In the genomic region with DNA sequence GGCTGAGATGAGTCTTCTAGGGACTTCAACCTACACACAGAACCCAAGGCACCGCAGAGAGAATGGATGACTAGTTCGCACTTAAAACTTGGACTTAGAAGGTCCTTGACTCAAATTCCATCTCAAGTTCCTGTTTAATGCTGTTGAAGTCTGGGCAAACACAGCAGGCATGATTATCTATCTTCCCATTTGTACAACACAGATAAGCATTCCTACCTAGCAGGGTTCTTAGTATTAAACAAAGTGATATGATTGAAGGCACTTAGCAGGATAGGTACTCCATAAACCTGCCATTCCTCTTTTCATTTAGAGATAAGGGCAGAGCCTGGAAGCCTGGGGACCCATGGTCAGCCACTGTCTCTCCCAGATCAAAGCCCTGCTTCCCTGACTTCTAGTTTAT, we compare ENCODE assay signal across 30 mouse cellular contexts.
"Had no signal": no experiment of that assay in that cellular context is flagged by ENCODE, and none has a peak within 500 bp of the region (broad histone marks: within the 10 kb centered on the region; RNA-seq: fewer than 3 reads in every experiment).

No protein-coding gene starts in this region.

- H3K4me1 ChIP-seq: midbrain, embryonic 13.5 days; midbrain, embryonic 15.5 days had no signal

- H3K4me2 ChIP-seq: limb, embryonic 12.5 days; limb, embryonic 13.5 days; limb, embryonic 15.5 days; liver, embryonic 11.5 days; liver, embryonic 12.5 days; liver, embryonic 13.5 days; liver, embryonic 15.5 days; lung, embryonic 14.5 days; lung, embryonic 15.5 days; midbrain, embryonic 11.5 days; midbrain, embryonic 12.5 days; midbrain, embryonic 13.5 days; midbrain, embryonic 15.5 days; neural tube, embryonic 12.5 days; neural tube, embryonic 13.5 days had no signal

- H3K36me3 ChIP-seq: limb, embryonic 10.5 days; limb, embryonic 12.5 days; limb, embryonic 13.5 days; limb, embryonic 15.5 days; liver, embryonic 12.5 days; liver, embryonic 13.5 days; liver, embryonic 15.5 days; lung, embryonic 15.5 days; midbrain, embryonic 12.5 days; midbrain, embryonic 13.5 days; midbrain, embryonic 15.5 days; neural tube, embryonic 12.5 days; neural tube, embryonic 13.5 days had no signal

- H3K27ac ChIP-seq: limb, embryonic 10.5 days; limb, embryonic 12.5 days; limb, embryonic 13.5 days; limb, embryonic 15.5 days; liver, embryonic 12.5 days; liver, embryonic 13.5 days; liver, embryonic 14.5 days; liver, embryonic 15.5 days; lung, embryonic 15.5 days; macrophage; midbrain, embryonic 12.5 days; midbrain, embryonic 13.5 days; midbrain, embryonic 15.5 days; neural tube, embryonic 12.5 days; neural tube, embryonic 13.5 days had no signal

- H3K27me3 ChIP-seq: limb, embryonic 12.5 days; limb, embryonic 13.5 days; limb, embryonic 15.5 days; liver, embryonic 13.5 days; liver, embryonic 15.5 days; lung, embryonic 15.5 days; midbrain, embryonic 15.5 days; neural tube, embryonic 12.5 days; neural tube, embryonic 13.5 days had no signal

- ATAC-seq: midbrain, embryonic 13.5 days; midbrain, embryonic 15.5 days; midbrain, embryonic 16.5 days had no signal

- H3K9ac ChIP-seq: limb, embryonic 12.5 days; limb, embryonic 13.5 days; limb, embryonic 15.5 days; liver, embryonic 12.5 days; liver, embryonic 13.5 days; liver, embryonic 14.5 days; liver, embryonic 15.5 days; liver, postnatal 0 days; lung, embryonic 14.5 days; lung, embryonic 15.5 days; midbrain, embryonic 12.5 days; midbrain, embryonic 13.5 days; midbrain, embryonic 15.5 days; neural tube, embryonic 12.5 days; neural tube, embryonic 13.5 days had no signal

- DNase-seq: left cerebral cortex, postnatal 4 days; liver; liver, embryonic 13.5 days; liver, postnatal 0 days; lung, adult 2 months; lung, embryonic 14.5 days; lung, postnatal 10 days; lung, postnatal 14 days; lung, postnatal 36 days; lung, postnatal 4 days; midbrain, embryonic 14.5 days had no signal

- H3K9me3 ChIP-seq: limb, embryonic 10.5 days; limb, embryonic 12.5 days; limb, embryonic 13.5 days; limb, embryonic 15.5 days; liver, embryonic 12.5 days; liver, embryonic 13.5 days; liver, embryonic 15.5 days; lung, embryonic 15.5 days; midbrain, embryonic 12.5 days; midbrain, embryonic 13.5 days; midbrain, embryonic 15.5 days; neural tube, embryonic 12.5 days; neural tube, embryonic 13.5 days had no signal

- H3K4me3 ChIP-seq: limb, embryonic 10.5 days; limb, embryonic 12.5 days; limb, embryonic 13.5 days; limb, embryonic 15.5 days; liver, embryonic 12.5 days; liver, embryonic 13.5 days; liver, embryonic 15.5 days; lung, embryonic 15.5 days; megakaryocyte, embryonic 14.5 days; midbrain, embryonic 12.5 days; midbrain, embryonic 13.5 days; midbrain, embryonic 15.5 days; myocyte; neural tube, embryonic 12.5 days; neural tube, embryonic 13.5 days had no signal
